Mouse (Mus musculus): ENCODE measurements around the gene Cacnb2.

The Cacnb2 gene

GRCm38 (mm10) chr2:14988451-14988850, 385.6 kb downstream of the Cacnb2 start:
- DNase-seq (ENCODE audit: low spot score in 2 of 2) = no peak

- DNase-seq (ENCODE audit: low spot score in 2 of 2) = no peak
Observed at GRCm38 (mm10) chr2:14989350-14989749, 386.5 kb downstream of the Cacnb2 start.

GRCm38 (mm10) chr2:14992531-14992930, 389.6 kb downstream of the Cacnb2 start:
- DNase-seq (ENCODE audit: low spot score in 2 of 2) = no peak

GRCm38 (mm10) chr2:14996036-14996435, 393.1 kb downstream of the Cacnb2 start:
- DNase-seq (ENCODE audit: low spot score in 2 of 2) = no peak

GRCm38 (mm10) chr2:14997836-14998235, 394.9 kb downstream of the Cacnb2 start:
- no peak for DNase-seq (ENCODE audit: low spot score in 2 of 2)

- DNase-seq (ENCODE audit: low spot score in 2 of 2) = no peak
Observed at GRCm38 (mm10) chr2:15007531-15007930, 404.6 kb downstream of the Cacnb2 start.

- no peak for DNase-seq (ENCODE audit: low spot score in 2 of 2)
Observed at GRCm38 (mm10) chr2:15008072-15008471, 405.2 kb downstream of the Cacnb2 start.

GRCm38 (mm10) chr2:15026817-15027216, 423.9 kb downstream of the Cacnb2 start:
- DNase-seq (ENCODE audit: low spot score in 2 of 2) = no peak

GRCm38 (mm10) chr2:15027816-15028215, 424.9 kb downstream of the Cacnb2 start:
- DNase-seq (ENCODE audit: low spot score in 2 of 2) = no peak
